Mouse (Mus musculus): ENCODE data around the gene Hps3.
"Not testable (repeated sequence)": the region's sequence is repeated elsewhere in the genome, so short reads cannot be mapped to it uniquely, and the experiment has no call there.

Hps3 gene

DNA sequence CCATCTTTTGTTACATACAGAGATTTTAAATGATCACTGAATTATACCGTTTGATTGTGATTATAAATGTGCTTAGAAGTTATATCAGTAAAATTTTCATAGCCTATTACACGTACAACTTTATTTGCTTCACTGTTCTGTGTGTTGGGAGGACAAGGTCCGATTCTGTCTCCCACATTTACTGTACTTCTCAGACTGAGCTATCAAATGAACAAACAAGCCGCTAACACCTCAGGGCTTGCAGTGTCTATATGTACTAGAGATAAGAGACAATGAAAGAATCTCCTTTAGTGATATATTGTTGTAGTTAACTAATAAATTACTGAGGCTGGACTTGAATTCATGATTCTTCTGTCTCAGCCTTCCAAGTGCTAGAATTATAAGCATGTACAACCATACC, 27.8 kb downstream of the Hps3 start:
- DNase-seq (ENCODE audit: low read depth, low spot score) = no peak

DNA sequence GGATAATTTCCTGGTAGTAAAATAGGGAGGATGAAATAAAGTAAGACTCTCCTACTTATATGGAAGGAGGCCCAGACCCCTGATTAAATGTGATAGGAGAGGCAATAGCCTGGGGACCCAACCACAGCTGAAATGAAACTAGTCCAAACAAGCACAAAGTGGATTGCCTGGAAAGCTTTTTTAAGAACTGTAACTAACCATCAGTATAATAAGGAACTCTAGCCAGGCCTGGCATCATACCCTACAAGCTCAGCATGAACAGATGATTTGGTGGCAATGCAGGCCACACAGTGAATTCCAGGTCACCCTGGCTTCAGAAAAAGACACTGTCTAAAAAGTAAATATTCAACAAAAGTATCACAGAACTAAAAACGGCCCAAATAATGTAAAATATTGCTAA, 29.5 kb downstream of the Hps3 start:
- no peak for DNase-seq (ENCODE audit: low read depth, low spot score)

DNA sequence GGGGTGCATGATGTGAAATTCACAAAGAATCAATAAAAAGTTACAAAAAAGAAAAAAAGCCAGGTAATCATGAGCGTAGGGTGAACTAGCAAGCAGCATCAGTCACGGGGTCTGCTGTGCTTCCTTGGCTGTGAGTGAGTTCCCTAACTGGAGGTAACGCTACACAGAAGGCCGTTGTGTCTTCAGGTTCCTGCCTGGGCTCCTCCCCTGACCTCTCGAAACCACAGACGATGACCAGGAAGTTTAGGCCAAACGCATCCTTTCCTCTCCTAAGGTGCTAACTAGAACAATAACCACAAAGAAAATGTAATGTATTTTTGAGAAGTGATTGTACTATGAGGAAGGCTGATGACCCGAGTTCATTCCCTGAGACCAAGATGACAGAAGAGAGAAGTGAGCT, 30.7 kb downstream of the Hps3 start:
- no peak for DNase-seq (ENCODE audit: low read depth, low spot score)

DNA sequence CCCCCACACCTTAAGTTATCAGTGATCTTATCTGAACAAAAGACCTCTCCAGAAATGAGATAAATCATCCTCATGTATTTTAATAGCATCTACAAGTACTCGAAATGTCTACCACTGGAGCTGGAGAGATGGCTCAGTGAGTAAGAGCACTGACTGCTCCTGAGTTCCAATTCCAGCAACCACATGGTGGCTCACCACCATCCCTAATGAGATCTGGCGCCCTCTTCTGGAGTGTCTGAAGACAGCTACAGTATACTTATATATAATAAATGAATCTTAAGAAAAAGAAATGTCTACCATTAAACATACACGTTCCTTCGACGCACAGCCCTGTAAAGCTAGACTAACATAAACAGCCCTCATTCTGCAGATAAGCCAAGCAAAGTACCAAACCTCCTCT, 32.3 kb downstream of the Hps3 start:
- no peak for DNase-seq (ENCODE audit: low read depth, low spot score)

DNA sequence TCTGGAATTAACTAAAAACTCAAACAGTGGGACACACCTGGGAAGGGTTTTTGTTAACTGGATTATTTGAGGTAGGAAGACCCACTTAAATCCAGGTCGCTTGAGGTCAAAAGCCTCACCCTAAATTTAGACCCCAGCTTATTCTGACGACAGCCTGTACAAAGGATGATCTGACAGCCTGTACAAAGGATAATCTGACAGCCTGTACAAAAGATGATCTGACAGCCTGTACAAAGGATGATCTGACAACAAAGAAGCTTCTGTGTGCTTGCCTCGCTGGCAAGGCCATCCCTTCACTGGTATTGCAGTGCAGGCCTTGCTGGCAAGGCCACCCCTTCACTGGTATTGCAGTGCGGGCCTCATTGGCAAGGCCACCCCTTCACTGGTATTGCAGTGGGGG, 34.3 kb downstream of the Hps3 start:
- no peak for DNase-seq (ENCODE audit: low read depth, low spot score)

DNA sequence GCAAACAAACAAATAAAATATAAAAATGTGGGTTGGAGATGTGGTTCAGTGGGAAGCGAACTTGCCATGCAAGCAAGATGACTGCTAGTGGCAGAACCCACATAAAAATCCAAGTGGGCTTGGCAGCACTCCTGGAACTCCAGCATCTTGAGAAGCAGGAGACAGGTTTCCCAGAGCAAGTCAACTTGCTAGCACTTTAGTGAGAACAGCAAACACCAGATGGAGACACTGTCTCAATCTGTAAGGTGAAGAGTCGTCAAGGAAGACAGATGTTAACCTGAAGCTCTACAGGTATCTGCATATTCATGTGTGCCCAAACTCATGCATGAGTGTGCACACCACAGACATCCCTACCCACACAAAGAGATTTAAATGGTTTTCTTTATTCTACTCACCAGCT, 35.6 kb downstream of the Hps3 start:
- no peak for DNase-seq (ENCODE audit: low read depth, low spot score)

DNA sequence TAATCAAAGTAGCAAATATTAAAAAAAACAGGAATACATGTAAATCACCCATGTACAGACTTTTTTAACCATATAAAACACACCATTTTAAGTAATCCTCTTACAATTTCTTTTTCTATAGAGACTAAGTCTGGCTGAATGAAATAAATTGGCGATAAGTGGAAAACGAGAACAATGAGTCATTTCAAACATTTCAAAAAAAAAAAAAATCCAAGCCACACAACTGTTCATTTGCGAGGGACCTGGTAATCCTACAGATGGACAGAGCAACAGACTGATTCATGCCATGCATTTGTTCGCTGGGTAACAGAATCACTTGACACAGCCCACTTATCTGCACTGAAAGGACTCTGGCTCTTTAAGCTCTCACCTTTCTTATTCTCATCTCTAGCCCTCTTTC, 42.7 kb downstream of the Hps3 start:
- DNase-seq (ENCODE audit: low read depth, low spot score) = no peak

DNA sequence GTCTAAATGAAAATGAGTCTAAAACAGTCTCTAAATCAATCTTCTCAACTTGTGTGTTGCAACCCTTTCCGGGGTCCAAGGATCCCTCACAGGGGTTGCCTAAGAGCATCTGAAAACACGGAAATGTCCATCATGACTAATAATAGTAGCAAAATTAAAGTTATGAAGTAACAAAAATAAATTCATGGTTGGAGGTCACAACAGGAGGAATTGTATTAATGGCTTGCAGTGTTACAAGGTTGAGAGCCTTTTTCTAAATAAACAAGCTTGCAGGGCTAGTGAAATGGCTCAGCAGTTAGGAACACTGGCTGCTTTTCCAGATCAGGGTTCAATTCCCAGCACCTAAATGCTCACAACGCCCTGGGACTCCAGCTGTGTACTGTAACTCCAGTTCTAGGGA, 45.1 kb downstream of the Hps3 start:
- DNase-seq (ENCODE audit: low read depth, low spot score) = no peak

DNA sequence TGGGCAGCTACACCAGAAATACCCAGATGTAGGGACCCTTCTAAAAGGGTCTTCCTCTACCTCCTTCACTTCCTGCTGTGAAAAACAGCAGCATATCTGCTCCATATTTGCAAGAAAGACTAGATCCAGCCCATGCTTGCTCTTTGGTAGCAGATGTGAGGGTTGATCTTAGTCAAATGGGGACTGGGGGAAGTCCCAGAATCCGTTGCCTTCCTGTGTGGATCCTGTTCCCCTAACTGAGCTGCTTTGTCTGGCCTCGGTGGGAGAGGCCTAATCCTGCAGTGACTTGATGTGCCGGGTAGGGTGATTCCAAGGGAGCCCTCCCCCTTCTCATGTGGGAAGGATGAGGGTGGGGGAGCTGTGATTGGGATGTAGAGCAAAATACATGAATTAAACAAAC, 49.0 kb downstream of the Hps3 start:
- DNase-seq (ENCODE audit: low read depth, low spot score) = no peak

DNA sequence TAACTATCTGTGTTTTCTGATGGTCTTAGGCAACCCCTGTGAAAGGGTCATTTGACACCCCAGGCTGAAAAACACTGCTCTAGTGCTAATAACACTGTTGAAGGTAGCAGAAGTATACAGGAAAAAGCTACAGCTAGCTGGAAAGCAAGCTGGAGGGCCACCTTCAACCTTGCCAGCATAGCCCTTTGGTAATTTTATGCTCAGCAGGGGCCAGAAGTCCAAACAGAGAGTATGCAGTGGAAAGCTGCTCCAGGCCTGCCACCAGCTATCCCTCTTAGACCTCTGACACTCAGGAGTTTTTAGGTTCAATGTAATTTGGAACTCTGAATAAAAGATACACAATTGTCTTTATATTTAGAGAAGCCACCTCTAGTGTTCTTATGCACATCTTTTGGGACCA, 52.3 kb downstream of the Hps3 start:
- no peak for DNase-seq (ENCODE audit: low read depth, low spot score)

DNA sequence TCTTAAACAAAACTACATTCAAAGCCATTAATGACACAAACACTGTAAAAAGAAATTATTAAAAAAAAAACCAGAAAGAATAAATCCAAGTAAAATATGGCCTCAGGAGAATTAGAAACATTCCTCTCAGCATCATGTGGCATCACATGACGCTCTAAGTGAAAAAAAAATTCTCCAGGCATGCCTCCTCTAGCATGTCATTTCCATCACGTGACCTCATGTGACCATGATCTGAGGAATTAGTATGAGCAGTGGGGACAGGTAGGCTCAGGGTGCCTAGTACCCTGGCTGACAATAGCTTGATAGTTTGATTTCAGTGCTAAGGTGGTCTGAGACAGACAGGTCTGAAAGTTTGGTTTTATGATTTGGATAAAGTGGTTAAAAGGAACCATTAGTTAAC, 54.0 kb downstream of the Hps3 start:
- DNase-seq (ENCODE audit: low read depth, low spot score) = no peak

DNA sequence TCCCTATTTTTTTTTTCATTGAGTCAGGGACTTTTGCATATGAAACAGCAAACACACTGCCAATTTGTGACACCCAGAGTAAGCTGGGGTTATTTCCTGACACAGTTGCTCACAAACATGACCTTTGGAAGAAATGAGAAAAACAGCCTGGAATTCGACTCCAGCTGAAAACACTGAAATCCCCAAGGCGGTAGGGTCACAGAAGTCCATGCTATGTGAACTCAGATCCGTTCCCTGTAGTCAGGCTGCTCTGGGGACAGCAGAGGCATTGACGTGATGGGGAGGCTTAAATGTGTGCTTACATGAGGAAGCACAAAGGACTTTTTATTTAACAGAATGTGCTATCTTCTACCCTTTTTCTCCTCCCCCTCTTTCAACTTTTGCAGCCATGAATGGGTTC, 56.6 kb downstream of the Hps3 start:
- DNase-seq (ENCODE audit: low read depth, low spot score) = no peak

DNA sequence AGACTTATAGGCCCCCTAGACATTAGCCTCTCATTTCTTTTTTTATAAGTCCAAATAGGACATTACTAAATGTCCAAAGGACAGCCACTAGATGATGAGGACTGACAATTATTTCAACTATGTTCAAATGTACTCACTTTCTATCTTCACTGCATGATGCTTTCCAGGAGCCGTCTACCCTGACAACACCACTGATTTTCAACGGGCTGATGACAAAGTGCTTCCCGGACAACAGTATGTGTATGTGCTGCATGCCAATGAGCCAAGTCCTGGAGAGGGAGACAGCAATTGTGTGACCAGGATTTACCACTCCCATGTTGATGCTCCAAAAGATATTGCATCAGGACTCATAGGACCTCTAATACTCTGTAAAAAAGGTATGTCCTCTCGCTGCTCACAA, 69.0 kb downstream of the Hps3 start:
- no peak for DNase-seq (ENCODE audit: low read depth, low spot score)

DNA sequence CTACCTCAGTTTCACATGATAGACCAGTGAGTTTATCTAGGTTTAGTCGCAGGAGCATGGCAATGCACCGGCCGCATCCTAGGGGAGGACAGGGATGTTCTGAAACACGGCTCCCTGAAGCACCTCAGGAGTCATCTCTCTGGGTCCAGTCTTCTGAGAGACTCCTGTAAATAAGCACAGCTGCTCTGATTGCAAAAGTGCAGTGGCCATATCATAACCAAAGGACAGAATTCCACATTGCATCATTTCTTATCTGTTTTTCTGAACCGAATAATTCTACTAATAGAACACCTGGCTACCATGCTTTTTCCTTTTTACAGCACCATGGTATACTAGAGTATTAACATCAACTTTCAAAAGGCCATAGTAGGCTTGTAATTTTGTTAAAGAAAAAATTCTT, 69.9 kb downstream of the Hps3 start:
- DNase-seq (ENCODE audit: low read depth, low spot score) = no peak

DNA sequence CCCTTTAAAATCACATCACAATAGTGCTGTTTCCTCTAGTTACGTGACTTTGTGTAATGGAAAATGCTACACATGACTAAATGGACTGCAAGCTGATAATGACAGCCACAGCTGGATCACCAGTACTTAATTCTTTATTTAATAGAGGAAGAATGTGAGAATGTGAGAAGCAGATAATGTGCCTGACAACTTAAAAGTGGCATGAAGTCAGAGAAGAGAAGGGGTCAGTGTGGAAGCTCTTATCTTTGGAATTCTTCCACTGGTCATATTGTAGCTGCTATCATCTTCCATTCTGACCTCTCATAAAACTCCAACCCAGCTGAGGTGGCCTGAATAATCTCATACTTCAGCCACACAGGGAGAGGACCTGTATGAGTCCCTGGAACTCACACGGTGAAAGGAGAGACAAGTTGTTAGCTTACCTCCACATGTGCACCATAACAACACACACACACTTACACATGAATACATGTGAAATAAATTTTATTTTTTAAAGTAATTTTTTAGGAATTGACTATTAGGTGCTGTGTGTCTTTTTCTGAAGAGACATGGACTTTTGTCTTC, 70.4 kb downstream of the Hps3 start:
- DNase-seq (ENCODE audit: low read depth, low spot score) = no peak

DNA sequence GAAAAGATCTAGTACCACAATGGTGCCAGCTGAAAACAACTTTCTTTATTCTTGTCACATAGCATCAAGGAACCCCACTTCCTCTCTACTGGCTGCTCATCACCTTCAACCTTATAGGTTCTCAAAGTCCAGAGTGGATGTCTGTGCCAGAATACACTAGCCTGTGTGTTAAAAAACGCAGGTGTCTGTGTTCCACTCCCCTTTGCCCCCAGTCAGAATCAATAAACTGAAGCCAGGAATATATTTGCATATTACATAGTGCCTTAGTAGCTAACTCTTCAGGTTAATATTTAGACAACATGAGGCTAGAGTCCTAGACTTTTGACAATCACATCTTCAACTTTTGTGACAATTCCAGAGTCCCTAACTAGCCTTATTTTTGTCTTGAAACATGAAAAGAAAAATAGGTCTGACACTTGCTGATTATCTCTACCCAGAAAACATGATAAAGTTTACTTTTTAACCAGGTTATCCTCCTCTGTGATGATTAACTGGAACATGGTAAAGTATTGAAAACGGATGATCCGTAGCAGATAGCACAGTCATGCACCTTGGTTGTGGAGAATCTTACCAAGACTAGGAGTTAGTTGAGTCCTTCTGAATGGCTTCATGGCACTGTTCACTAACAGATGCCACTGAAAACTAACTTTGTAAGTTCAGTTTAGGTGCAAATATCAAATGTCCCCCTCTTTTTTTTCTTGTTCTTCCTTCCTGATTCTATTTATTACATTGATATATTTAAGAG, 72.2 kb downstream of the Hps3 start:
- DNase-seq (ENCODE audit: low read depth, low spot score) = no peak

DNA sequence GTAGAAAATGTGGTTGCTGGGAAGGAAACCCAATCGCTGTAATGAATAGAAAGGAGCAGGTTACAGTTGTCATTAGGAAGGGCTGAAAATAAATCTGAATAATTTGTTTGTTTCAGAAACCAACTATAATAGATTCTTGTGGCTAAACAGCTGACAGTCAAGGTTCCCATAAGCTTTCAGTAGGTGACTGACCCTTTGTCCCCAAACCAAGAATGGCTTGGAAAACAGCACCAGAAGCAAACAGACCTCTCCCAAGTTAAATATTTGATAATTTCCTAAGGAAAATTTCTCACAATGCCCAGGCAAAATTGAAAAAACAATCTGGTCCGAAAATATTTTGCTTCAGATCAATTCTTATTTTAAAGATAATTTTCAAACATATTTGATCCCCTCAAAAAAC, 73.8 kb downstream of the Hps3 start:
- no peak for DNase-seq (ENCODE audit: low read depth, low spot score)

DNA sequence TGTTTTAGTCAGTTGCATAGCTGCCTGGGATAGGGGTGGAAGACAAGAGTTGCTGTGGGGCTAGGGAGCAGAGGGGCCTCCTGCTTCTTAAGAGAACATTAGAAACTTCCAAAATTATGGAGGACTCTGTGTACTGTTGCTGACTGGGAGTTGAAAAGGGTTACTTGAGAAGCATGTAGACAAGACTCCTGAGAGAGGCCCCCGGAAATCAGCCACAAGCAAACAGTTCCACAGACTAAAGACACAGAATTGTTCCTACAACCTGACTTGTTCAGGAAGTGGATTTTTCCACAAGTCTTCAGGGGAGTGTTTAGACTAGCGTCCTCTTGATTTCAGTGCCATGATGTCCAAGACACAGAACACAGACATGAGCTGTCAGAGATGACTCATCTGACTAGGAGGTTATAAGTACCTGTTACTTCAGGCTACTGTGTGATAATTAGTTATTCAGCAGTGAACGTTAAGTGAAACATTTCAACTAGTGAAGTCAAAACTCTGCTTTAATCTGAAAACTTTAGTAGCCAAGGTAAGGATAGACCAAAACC, 74.5 kb downstream of the Hps3 start:
- DNase-seq (ENCODE audit: low read depth, low spot score) = no peak

DNA sequence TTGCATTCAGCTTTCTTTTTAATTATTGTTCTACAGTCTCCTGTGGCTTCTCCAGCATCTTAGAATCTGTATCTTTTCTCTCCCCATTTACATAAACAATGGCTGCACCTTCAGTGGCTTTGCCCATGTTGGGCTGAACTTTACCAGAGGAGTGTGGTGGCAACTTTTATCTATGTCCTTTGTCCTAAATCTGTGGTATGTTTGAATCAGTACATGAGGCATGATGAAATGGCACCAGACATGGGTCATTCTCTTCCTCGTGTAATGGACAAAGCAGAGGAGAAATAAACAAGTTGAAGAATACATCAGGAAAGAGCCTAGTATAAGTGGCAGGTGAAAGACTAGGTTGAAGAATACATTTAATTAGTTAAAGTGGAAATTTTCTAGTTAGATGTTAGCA, 76.1 kb downstream of the Hps3 start:
- no peak for DNase-seq (ENCODE audit: low read depth, low spot score)

DNA sequence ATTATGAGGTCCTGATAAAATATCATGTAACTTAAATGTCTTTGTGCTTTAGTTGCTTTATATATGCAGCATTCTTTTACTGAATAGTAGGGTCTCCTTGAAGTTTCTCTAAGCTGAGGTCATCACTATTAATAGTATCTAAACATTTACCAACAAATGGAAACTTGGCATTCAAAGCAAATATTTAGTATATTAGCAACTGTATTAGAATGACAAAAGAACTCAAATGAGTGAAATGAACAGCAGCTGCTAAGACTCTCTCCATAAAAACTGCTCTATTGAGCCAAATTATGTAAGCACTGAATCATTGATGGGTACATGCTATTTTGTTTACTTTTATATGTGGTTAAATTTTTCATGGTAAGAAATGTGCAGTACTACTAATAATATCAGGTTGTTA, 77.1 kb downstream of the Hps3 start:
- DNase-seq (ENCODE audit: low read depth, low spot score) = no peak

DNA sequence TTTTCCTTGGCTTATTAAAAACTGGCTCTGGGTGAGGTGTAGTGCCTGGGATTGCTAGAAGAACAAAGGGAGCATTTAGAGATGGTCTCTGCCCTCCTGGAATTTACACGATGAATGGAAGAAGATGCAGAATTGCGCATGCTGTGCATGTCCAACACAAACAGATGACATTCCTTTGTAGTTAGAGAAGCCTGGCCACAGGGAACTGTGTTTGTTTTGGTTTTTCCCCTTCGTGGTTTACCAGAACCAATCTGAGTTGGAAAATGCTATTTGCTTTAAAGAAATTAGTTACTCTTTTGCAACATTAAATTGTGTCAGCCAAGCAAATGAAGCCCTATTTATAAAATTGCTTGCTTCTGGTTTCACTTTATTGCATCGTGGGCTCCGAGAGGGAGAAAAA, 78.2 kb downstream of the Hps3 start, which contains the start of gene Cp:
Gene Cp (plus strand): TSS at position 170 of the 400 bp plus-strand sequence.
- DNase-seq (ENCODE audit: low read depth, low spot score) = no peak

DNA sequence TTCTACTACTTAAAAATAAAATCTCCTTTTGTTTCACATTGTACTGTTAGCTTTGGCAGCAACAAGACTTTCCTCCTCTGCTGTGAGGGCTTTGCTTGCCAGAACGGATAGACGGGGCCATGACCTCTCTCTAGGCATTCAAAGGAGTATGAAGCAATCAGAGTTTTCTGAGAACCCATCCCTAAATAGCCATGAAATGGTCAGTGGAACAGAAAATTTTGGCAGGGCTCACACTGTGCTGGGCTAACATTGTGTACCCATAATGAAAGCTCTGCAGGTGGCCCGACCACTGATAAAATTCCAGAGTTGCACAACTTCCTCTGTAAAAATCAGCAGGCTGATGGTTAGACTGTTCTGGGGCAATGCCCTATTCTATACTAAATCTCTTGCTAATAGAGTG, 81.2 kb downstream of the Hps3 start:
- no peak for DNase-seq (ENCODE audit: low read depth, low spot score)

DNA sequence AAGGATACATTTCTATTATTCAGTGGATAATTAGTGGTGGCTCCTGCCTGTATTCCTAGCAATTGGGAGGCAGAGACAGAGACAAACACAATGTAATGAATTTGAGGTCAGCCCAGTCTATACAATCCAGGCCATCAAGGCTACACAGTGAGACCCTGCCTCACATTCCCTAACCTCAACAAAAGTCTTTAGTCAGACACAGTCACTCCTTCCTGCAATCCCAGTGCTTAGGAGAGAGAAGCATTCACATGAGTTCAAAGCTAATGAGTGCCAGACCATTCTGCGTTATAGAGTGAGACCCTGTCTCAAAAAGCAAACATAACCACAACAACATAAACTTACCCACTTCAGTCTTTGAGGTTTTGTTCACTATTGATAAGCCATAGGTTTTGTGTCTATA, 81.7 kb downstream of the Hps3 start:
- DNase-seq (ENCODE audit: low read depth, low spot score) = no peak

DNA sequence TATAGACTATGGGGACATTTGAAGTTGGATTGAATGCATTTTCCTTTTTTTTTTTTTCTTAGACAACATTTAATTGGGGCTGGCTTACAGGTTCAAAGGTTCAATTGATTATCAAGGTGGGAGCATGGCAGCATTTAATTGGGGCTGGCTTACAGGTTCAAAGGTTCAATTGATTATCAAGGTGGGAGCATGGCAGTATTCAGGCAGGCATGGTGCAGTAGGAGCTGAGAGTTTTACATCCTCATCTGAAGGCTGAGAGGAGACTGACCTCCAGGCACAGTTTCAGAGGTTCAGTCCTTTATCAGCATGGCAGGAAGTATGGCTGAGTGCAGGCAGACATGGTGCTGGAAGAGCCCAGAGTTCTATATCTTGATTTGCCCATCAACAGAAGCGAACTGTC, 85.7 kb downstream of the Hps3 start:
- DNase-seq (ENCODE audit: low read depth, low spot score) = not testable (repeated sequence)
